Comparison of ENCODE assay signal across 16 mouse cellular contexts in genomic region chr2:104041632-104042031, GRCm38 (mm10). TPM values are rescaled to one million over a fixed set of nuclear protein-coding genes. Genes with fewer than 3 reads are reported as not detected.
DNase-seq lines count a peak whose midpoint lies in the region; ATAC-seq and TF ChIP-seq lines count a peak whose summit lies in the region.
"Had no signal": no experiment of that assay in that cellular context is flagged by ENCODE, and none has a peak within 500 bp of the region (broad histone marks: within the 10 kb centered on the region; RNA-seq: fewer than 3 reads in every experiment).

No protein-coding gene starts in this region.

- H3K27ac ChIP-seq in forebrain, postnatal 0 days (ENCODE audit: low read depth, low read length): no peak overlapping the region
- H3K27ac ChIP-seq: hindbrain, embryonic 13.5 days had no signal

- H3K27me3 ChIP-seq in forebrain, postnatal 0 days (ENCODE audit: insufficient read depth, low read length): no peaks in the 10 kb centered on the region
- H3K27me3 ChIP-seq: CH12.LX; heart, embryonic 12.5 days; hindbrain, embryonic 13.5 days had no signal

- H3K9ac ChIP-seq in forebrain, postnatal 0 days: no peak overlapping the region
- H3K9ac ChIP-seq: heart, embryonic 12.5 days; hindbrain, embryonic 13.5 days had no signal

- peak; percentile 55 for DNase-seq in heart, adult 11 months
- no peak for DNase-seq in heart, adult 8-10 months (ENCODE audit: low spot score)
- DNase-seq in 416B (ENCODE audit: low read depth) (peak; percentile 79), adipocyte (ENCODE audit: low spot score) (peak; percentile 85)
- no peak for DNase-seq in thymus, postnatal 0 days (ENCODE audit: low spot score)
- no peak for DNase-seq in forebrain, postnatal 0 days
- DNase-seq in layer of hippocampus, adult 11-12 months (ENCODE audit: low spot score): no peak
- DNase-seq: kidney, adult 9 months; thymus, postnatal 4 days had no signal

- H3K36me3 ChIP-seq in forebrain, postnatal 0 days (ENCODE audit: insufficient read depth): peaks cover 32% of the 10 kb centered on the region

- H3K4me2 ChIP-seq in forebrain, postnatal 0 days (ENCODE audit: low read depth): no peak overlapping the region
- H3K4me2 ChIP-seq: heart, embryonic 12.5 days; hindbrain, embryonic 13.5 days had no signal

- H3K9me3 ChIP-seq in forebrain, postnatal 0 days (ENCODE audit: low read length): no peaks in the 10 kb centered on the region
- H3K9me3 ChIP-seq: heart, embryonic 12.5 days; hindbrain, embryonic 13.5 days had no signal

- ATAC-seq in granulocyte monocyte progenitor cell, adult 5-6 weeks (replicated peaks; ENCODE audit: poor library complexity, severe bottlenecking): peak; percentile 33; the same call in 1 of the 2 replicates
- no peak for ATAC-seq in forebrain, postnatal 0 days

- TF ChIP-seq CTCF in forebrain, postnatal 0 days (IDR thresholded peaks at IDR 0.05; ENCODE audit: low read depth): no peak

- WGBS in forebrain, postnatal 0 days: 66% methylated on average over 5 of the region's 5 CpGs

- H3K4me3 ChIP-seq in forebrain, postnatal 0 days (ENCODE audit: low read depth, low read length): no peak overlapping the region
- H3K4me3 ChIP-seq: heart, embryonic 12.5 days; hindbrain, embryonic 13.5 days had no signal

- H3K4me1 ChIP-seq in forebrain, postnatal 0 days (ENCODE audit: insufficient read depth): no peaks in the 10 kb centered on the region
- H3K4me1 ChIP-seq: hindbrain, embryonic 13.5 days had no signal

RNA-seq across cellular contexts. Expression of gene 4931422A03Rik, which starts 13.5 kb away (rescaled TPM):
- total RNA-seq in heart, adult 8-10 months (2022): not detected
- not detected in 2 replicates for total RNA-seq in granulocyte monocyte progenitor cell, adult 5-6 weeks (2014; fragmentation: Nextera tagmentation)
- total RNA-seq in granulocyte monocyte progenitor cell, adult 5-6 weeks (2017): 0.98 TPM in 1 of 2 replicates, not detected in the other
- 1.2 and 2.2 TPM in 2 replicates for polyA plus RNA-seq in thymus, postnatal 0 days (2015; fragmentation: Nextera tagmentation; extraction: Ambion mirVana)
- total RNA-seq in forebrain, postnatal 0 days (2014; rRNA removed): not detected in 2 replicates
- polyA plus RNA-seq in forebrain, postnatal 0 days (2015; fragmentation: Nextera tagmentation; extraction: Ambion mirVana): 0.84 and 0.94 TPM in 2 replicates
- total RNA-seq: left cerebral cortex, adult 18-20 months; neutrophil, adult 5-6 weeks had no signal
- polyA plus RNA-seq: cortical plate, adult 2 months had no signal

RNA-seq across cellular contexts. Expression of gene Fbxo3, which starts 14.1 kb away (rescaled TPM):
- 10 to 100 TPM; 51.5 to 57.2 (median 52.1) TPM for total RNA-seq in heart, adult 8-10 months (2022)
- 45.1 and 45.5 TPM in 2 replicates for total RNA-seq in granulocyte monocyte progenitor cell, adult 5-6 weeks (2014; fragmentation: Nextera tagmentation)
- total RNA-seq in granulocyte monocyte progenitor cell, adult 5-6 weeks (2017): 57.4 and 64.1 TPM in 2 replicates
- 48.2 and 59.2 TPM in 2 replicates for polyA plus RNA-seq in thymus, postnatal 0 days (2015; fragmentation: Nextera tagmentation; extraction: Ambion mirVana)
- total RNA-seq in forebrain, postnatal 0 days (2014; rRNA removed): 65.2 and 78.2 TPM in 2 replicates
- polyA plus RNA-seq in forebrain, postnatal 0 days (2015; fragmentation: Nextera tagmentation; extraction: Ambion mirVana): 41.6 and 54.9 TPM in 2 replicates

RNA-seq across cellular contexts. Expression of gene Gm10912, which starts 24.0 kb away (rescaled TPM):
- total RNA-seq in heart, adult 8-10 months (2022): under 1 TPM in 2 of 4 experiments, not detected in 2; 0.20 to 0.41 TPM
- total RNA-seq in granulocyte monocyte progenitor cell, adult 5-6 weeks (2014; fragmentation: Nextera tagmentation): not detected in 2 replicates
- 0.15 and 1.2 TPM in 2 replicates for total RNA-seq in granulocyte monocyte progenitor cell, adult 5-6 weeks (2017)
- 0.13 TPM in 1 of 2 replicates, not detected in the other for polyA plus RNA-seq in thymus, postnatal 0 days (2015; fragmentation: Nextera tagmentation; extraction: Ambion mirVana)
- total RNA-seq in forebrain, postnatal 0 days (2014; rRNA removed): 0.15 TPM in 1 of 2 replicates, not detected in the other
- not detected in 2 replicates for polyA plus RNA-seq in forebrain, postnatal 0 days (2015; fragmentation: Nextera tagmentation; extraction: Ambion mirVana)
- total RNA-seq: CH12.LX had no signal
- polyA plus RNA-seq: heart, embryonic 12.5 days; hindbrain, embryonic 13.5 days had no signal

RNA-seq across cellular contexts. Expression of gene Gm10799, which starts 26.7 kb away (rescaled TPM):
- total RNA-seq in heart, adult 8-10 months (2022): not detected
- not detected in 2 replicates for total RNA-seq in granulocyte monocyte progenitor cell, adult 5-6 weeks (2014; fragmentation: Nextera tagmentation)
- total RNA-seq in granulocyte monocyte progenitor cell, adult 5-6 weeks (2017): not detected in 2 replicates
- polyA plus RNA-seq in thymus, postnatal 0 days (2015; fragmentation: Nextera tagmentation; extraction: Ambion mirVana): not detected in 2 replicates
- not detected in 2 replicates for total RNA-seq in forebrain, postnatal 0 days (2014; rRNA removed)
- not detected in 2 replicates for polyA plus RNA-seq in forebrain, postnatal 0 days (2015; fragmentation: Nextera tagmentation; extraction: Ambion mirVana)
- total RNA-seq: CH12.LX; left cerebral cortex, adult 18-20 months; neutrophil, adult 5-6 weeks had no signal
- polyA plus RNA-seq: cortical plate, adult 2 months; heart, embryonic 12.5 days; hindbrain, embryonic 13.5 days had no signal

RNA-seq across cellular contexts. Expression of gene Cd59b, which starts 28.0 kb away (rescaled TPM):
- 1 to 10 TPM; 2.3 to 4.7 (median 3.4) TPM for total RNA-seq in heart, adult 8-10 months (2022)
- total RNA-seq in granulocyte monocyte progenitor cell, adult 5-6 weeks (2014; fragmentation: Nextera tagmentation): not detected in 2 replicates
- 3.1 TPM in 1 of 2 replicates, not detected in the other for total RNA-seq in granulocyte monocyte progenitor cell, adult 5-6 weeks (2017)
- polyA plus RNA-seq in thymus, postnatal 0 days (2015; fragmentation: Nextera tagmentation; extraction: Ambion mirVana): 2.1 and 2.3 TPM in 2 replicates
- total RNA-seq in forebrain, postnatal 0 days (2014; rRNA removed): 1.5 TPM in 1 of 2 replicates, not detected in the other
- polyA plus RNA-seq in forebrain, postnatal 0 days (2015; fragmentation: Nextera tagmentation; extraction: Ambion mirVana): 1.5 and 1.6 TPM in 2 replicates
- total RNA-seq: neutrophil, adult 5-6 weeks had no signal

Comparison
In these comparisons a context has a peak if more than half of its experiments do, and no peak if none do; other contexts are left out.
1. DNase-seq: peak in heart, adult 11 months (single experiment), 416B (single experiment) and adipocyte (single experiment); none in heart, adult 8-10 months (single experiment), thymus, postnatal 0 days (single experiment), forebrain, postnatal 0 days (single experiment) and layer of hippocampus, adult 11-12 months (single experiment).